8 mouse cellular contexts compared by ENCODE assay signal in genomic region chr5:121981650-121982131, GRCm38 (mm10).
DNase-seq lines count a peak whose midpoint lies in the region; ATAC-seq and TF ChIP-seq lines count a peak whose summit lies in the region.

No protein-coding gene starts in this region.

- H3K36me3 ChIP-seq in heart, embryonic 12.5 days: no peaks in the 10 kb centered on the region
- no peaks in the 10 kb centered on the region for H3K36me3 ChIP-seq in hindbrain, postnatal 0 days (ENCODE audit: insufficient read depth, low read length)
- H3K36me3 ChIP-seq in midbrain, embryonic 14.5 days (ENCODE audit: control insufficient read depth, insufficient read depth, low read length): no peaks in the 10 kb centered on the region
- no peaks in the 10 kb centered on the region for H3K36me3 ChIP-seq in liver, embryonic 12.5 days

- no peaks in the 10 kb centered on the region for H3K27me3 ChIP-seq in heart, embryonic 12.5 days (replicated peaks)
- no peaks in the 10 kb centered on the region for H3K27me3 ChIP-seq in hindbrain, postnatal 0 days (ENCODE audit: insufficient read depth, low read length)
- H3K27me3 ChIP-seq in midbrain, embryonic 14.5 days (ENCODE audit: control insufficient read depth, insufficient read depth, low read length): no peaks in the 10 kb centered on the region
- H3K27me3 ChIP-seq in liver, embryonic 12.5 days (replicated peaks): no peaks in the 10 kb centered on the region

- peaks cover 36% of the 10 kb centered on the region for H3K4me1 ChIP-seq in heart, embryonic 12.5 days (replicated peaks)
- peaks cover 6% of the 10 kb centered on the region; the same call in 1 of the 2 replicates for H3K4me1 ChIP-seq in hindbrain, postnatal 0 days (ENCODE audit: insufficient read depth, low read length)
- H3K4me1 ChIP-seq in midbrain, embryonic 14.5 days (ENCODE audit: control insufficient read depth, insufficient read depth, low read length): peaks cover 9% of the 10 kb centered on the region; the same call in 1 of the 2 replicates
- no peaks in the 10 kb centered on the region for H3K4me1 ChIP-seq in liver, embryonic 12.5 days

- ATAC-seq in heart, embryonic 12.5 days (ENCODE audit: insufficient number of reproducible peaks, low FRiP score): no peak
- peak; percentile 58 for ATAC-seq in hindbrain, postnatal 0 days
- peak; percentile 55 for ATAC-seq in midbrain, embryonic 14.5 days (ENCODE audit: low FRiP score, low TSS enrichment)
- ATAC-seq in liver, embryonic 12.5 days: no peak

- no peaks in the 10 kb centered on the region for H3K9me3 ChIP-seq in heart, embryonic 12.5 days (replicated peaks)
- no peaks in the 10 kb centered on the region for H3K9me3 ChIP-seq in hindbrain, postnatal 0 days (ENCODE audit: low read length)
- no peaks in the 10 kb centered on the region for H3K9me3 ChIP-seq in midbrain, embryonic 14.5 days (ENCODE audit: control insufficient read depth, low read length)
- H3K9me3 ChIP-seq in liver, embryonic 12.5 days (replicated peaks): no peaks in the 10 kb centered on the region

- 35% methylated on average over 16 of the region's 16 CpGs for WGBS in heart, embryonic 12.5 days
- WGBS in hindbrain, postnatal 0 days: 9% methylated on average over 16 of the region's 16 CpGs
- WGBS in midbrain, embryonic 14.5 days: 5% methylated on average over 16 of the region's 16 CpGs
- WGBS in liver, embryonic 12.5 days (ENCODE audit: insufficient replicate concordance): 38% methylated on average over 16 of the region's 16 CpGs

- peak overlapping the region; percentile 7; the same call in 1 of the 2 replicates for H3K4me2 ChIP-seq in heart, embryonic 12.5 days
- H3K4me2 ChIP-seq in hindbrain, postnatal 0 days (ENCODE audit: low read depth, low read length): peak overlapping the region; percentile 28
- peak overlapping the region; percentile 37 for H3K4me2 ChIP-seq in midbrain, embryonic 14.5 days (ENCODE audit: low read length)
- no peak overlapping the region for H3K4me2 ChIP-seq in liver, embryonic 12.5 days

- no peak for DNase-seq in heart, postnatal 25 days (ENCODE audit: low spot score)
- DNase-seq in embryo, embryonic 10.5 days (ENCODE audit: low spot score): peak; percentile 78
- peak; percentile 87 for DNase-seq in hindbrain, postnatal 0 days (ENCODE audit: low spot score)
- peak; percentile 87 for DNase-seq in midbrain, embryonic 14.5 days
- DNase-seq in cerebellum, adult 9-10 months: no peak
- DNase-seq in layer of hippocampus, postnatal 14 days (ENCODE audit: low spot score in 2 of 2): no peak

- intact Hi-C loops in heart, postnatal 25 days (cut with DNase I): no loop called here

- no peak overlapping the region for H3K4me3 ChIP-seq in heart, embryonic 12.5 days
- no peak overlapping the region for H3K4me3 ChIP-seq in hindbrain, postnatal 0 days (ENCODE audit: low read length)
- H3K4me3 ChIP-seq in midbrain, embryonic 14.5 days (replicated peaks; ENCODE audit: low read depth, low read length): no peak overlapping the region
- H3K4me3 ChIP-seq in liver, embryonic 12.5 days: no peak overlapping the region

- peak; percentile 40 for TF ChIP-seq CTCF in hindbrain, postnatal 0 days (IDR thresholded peaks at IDR 0.05; ENCODE audit: low read depth)

- H3K9ac ChIP-seq in heart, embryonic 12.5 days: peak overlapping the region; percentile 1; the same call in 1 of the 2 replicates
- H3K9ac ChIP-seq in hindbrain, postnatal 0 days (replicated peaks; ENCODE audit: low read length): 0 out of 2 replicates have a peak overlapping the region, but pooled peaks have one; percentile 35
- H3K9ac ChIP-seq in midbrain, embryonic 14.5 days (replicated peaks; ENCODE audit: low read length): peak overlapping the region; percentile 23; the same call in 1 of the 2 replicates
- H3K9ac ChIP-seq in liver, embryonic 12.5 days: no peak overlapping the region

- H3K27ac ChIP-seq in heart, embryonic 12.5 days (ENCODE audit: poor library complexity, severe bottlenecking): no peak overlapping the region
- peak overlapping the region; percentile 66 for H3K27ac ChIP-seq in hindbrain, postnatal 0 days
- H3K27ac ChIP-seq in midbrain, embryonic 14.5 days (replicated peaks; ENCODE audit: low read depth, low read length): peak overlapping the region; percentile 88
- H3K27ac ChIP-seq in liver, embryonic 12.5 days: no peak overlapping the region

Comparison
In these comparisons a context has a peak if more than half of its experiments do, and no peak if none do; other contexts are left out.
1. ATAC-seq: peak in hindbrain, postnatal 0 days (single experiment) and midbrain, embryonic 14.5 days (single experiment); none in heart, embryonic 12.5 days (single experiment) and liver, embryonic 12.5 days (single experiment).
2. H3K27ac ChIP-seq: peak in hindbrain, postnatal 0 days (single experiment) and midbrain, embryonic 14.5 days (single experiment); none in heart, embryonic 12.5 days (single experiment) and liver, embryonic 12.5 days (single experiment).
3. DNase-seq: peak in embryo, embryonic 10.5 days (single experiment), hindbrain, postnatal 0 days (single experiment) and midbrain, embryonic 14.5 days (single experiment); none in heart, postnatal 25 days (single experiment), cerebellum, adult 9-10 months (single experiment) and layer of hippocampus, postnatal 14 days (0 of 2).